Mouse (Mus musculus) CD4-positive, CD25-positive, alpha-beta regulatory T cell, adult 2 months (primary cell): ENCODE data around the gene Rnd2.
A peak's percentile ranks its signal among the peaks of the same experiment; 100 is the strongest.
"Not testable (repeated sequence)": the region's sequence is repeated elsewhere in the genome, so short reads cannot be mapped to it uniquely, and the experiment has no call there.

Experiments
- DNase-seq: peaks from one replicate; pipeline ENCODE4 v3.0.0-alpha.2; 2012; ENCODE audit warnings: low read depth, low spot score

Gene Rnd2

DNA sequence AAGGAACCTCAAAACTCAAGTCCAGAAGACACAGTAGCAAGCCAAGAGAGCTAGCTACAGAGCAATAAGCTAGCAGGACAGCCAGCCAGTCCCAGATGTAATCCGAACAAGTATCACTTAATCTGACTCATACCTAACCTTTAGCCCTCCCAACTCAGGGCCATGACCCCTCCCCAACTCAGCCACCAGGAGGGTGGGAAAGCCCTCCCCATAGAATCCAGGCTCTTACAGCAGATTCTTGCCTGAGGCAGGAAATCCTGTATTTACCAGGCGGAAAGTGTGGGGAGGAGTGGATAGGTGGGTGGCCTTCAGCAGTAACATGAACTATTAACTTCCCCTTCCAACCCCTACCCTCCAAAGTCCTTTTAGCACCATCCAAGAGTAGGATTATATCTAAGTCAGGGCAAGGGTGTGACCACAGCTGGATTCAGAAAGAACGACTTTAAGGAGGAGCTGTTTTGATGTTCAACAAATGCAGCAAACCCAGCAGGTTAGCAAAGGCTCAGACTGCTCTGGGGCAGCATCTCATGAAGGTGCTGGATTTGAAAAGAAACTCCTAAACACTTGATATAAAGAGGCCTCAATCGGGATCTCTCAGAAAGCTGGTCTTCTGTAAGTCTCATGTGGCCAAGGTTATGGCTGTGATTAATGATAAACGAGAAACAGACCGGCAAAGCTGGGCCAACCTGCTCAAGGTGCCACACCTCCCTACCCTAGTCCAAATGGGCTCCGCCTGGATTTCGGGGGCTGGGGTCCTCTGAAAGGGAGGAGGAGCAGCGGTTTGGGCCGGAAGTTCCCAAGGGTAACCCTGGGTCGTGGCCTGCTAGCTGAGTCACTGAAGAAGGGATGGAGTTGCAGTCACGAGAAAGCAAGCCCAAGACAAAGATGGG is at the start of gene Rnd2:
Gene Rnd2 (plus strand): TSS at position 789 of the 890 bp plus-strand sequence.
- DNase-seq, result peak; percentile 20

DNA sequence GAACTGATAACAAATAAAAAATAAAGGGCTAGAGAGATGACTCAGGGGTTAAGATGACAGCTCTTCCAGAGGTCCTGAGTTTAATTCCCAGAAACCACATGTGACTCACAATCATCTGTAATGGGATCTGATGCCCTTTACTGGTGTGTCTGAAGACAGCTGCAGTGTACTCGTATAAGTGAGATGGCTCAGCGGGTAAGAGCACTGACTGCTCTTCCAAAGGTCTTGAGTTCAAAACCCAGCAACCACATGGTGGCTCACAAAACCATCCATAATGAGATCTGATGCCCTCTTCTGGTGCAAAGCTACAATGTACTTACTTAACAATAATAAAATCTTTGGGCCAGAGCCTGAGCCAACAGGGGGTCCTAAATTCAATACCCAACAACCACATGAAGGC is 49.5 kb upstream of the Rnd2 start:
- DNase-seq, result peak; percentile 30

DNA sequence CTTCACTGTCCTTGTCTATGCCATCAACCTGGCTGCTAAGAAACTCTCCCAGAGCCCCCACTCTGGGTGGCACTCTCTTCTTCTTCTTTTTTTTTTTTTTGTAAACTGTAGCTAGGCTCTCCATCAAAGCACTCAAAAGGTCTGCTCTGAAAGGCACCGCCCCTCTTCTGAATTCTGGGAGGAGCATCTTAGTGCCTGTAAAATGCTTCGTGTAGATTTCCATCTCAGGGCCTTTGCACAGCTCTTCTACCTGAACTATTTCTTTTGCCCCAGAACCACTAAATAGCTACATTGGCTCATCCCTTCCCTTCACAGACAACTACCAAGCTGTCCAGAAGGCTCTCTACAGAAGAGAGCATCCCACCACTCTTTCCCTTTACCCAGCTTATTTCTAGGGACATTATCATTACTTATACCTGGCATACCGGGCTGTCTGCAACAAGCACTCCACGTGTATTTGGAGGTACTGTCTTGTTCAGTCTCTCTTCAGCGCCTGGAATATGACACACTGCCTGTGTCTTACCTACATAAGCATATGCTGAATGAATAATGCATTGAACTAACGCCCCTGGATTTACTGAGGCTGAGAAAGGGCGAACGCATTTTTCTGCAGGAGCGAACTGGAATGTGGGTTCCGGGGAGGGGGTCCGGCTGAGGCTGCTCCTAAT is 48.2 kb upstream of the Rnd2 start:
- peak; percentile 45 for DNase-seq

DNA sequence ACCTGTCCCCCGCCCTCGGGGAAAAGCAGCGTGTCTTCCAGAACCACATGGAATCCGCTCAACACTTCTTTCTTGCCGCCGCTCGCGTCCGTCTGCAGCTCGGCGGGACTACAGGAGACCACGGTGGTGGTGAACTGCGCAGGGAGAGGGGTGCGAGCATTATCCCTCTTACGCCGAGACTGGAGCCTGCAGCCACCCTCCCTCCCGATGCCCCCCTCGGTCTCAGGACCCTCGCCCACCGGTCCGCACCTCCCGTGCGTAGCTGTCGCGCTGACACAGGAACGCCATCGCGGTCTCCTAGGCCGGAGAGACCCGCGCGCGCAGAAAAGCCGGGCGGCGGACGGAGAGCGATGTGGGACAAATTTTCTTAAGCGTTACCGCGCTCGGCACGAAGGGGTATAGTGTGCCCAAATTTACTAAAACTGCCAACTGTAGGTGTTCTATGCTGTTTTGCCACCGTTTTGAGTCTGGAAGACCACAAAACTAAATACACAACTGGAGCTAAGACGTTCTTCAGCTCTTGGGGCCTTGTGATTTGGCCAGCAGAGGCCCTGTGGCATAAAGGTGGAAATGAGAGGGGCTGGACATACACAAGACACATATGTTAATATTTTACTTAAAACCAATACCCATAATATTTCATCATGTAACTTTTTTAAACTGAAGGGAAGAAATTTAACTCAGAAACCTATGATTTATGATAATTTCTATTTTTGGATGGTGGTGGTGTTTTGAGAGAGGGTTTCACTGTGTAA is 47.5 kb upstream of the Rnd2 start, which contains the start of gene Aarsd1:
Gene Aarsd1 (minus strand): TSS at position 515 of the 755 bp plus-strand sequence.
- peak; percentile 90 for DNase-seq

DNA sequence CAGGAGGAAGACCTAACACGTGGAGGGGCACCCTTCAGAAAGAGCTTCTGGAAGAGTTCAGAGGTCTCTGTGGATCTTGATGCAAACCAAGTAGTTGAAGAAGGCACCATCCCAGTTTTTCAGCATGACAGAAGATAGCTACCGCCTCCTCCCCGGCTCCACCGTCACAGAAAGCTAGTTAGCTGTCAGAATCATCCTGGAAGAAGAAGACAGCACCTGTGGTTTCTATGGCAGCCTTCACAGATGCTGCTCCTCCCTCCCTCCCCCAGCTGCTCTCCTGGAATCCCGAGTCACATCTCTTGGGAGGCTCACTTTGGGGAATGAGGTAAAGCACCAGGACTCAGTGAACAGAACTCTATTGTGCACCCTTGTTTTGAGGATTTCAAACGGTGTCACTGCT is 45.8 kb upstream of the Rnd2 start:
- DNase-seq, result no peak

DNA sequence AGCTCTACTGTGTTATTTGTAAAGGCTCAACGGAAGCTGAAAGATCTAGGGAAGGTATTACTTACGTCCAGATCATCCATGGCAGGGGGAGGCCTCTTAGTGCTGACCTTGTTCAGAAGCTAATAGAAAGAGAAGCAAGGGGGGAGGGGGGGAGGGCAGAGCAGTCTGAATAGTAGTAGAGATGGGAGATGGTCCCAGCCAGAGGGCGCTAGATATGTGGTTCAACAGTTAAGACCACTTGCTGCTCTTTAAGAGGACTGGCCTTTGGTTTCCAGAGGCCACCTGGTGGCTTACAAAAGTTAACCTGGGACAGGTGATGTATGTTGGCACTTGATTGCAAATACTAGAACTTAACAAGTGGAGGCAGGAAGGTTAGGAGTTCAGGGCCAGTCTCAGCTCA is 45.2 kb upstream of the Rnd2 start:
- DNase-seq, result no peak

DNA sequence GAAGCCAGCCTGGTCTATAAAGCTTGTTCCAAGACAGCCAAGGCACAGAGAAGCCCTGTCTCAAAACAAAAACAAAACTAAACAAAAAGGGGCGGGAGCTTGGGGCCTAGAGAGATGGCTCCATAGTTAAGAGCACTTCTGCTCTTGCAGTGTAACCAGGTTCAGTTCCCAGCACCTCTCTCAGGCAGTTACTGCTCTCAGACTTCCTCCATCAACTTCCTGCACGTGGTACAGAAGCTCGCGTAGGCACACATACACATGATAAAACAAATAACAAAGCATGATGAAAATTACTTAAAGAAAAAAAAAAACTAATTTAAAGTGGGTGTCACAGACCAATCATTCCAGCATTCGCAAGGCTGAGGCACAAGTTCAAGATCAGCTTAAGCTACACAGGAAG is 44.7 kb upstream of the Rnd2 start:
- no peak for DNase-seq

DNA sequence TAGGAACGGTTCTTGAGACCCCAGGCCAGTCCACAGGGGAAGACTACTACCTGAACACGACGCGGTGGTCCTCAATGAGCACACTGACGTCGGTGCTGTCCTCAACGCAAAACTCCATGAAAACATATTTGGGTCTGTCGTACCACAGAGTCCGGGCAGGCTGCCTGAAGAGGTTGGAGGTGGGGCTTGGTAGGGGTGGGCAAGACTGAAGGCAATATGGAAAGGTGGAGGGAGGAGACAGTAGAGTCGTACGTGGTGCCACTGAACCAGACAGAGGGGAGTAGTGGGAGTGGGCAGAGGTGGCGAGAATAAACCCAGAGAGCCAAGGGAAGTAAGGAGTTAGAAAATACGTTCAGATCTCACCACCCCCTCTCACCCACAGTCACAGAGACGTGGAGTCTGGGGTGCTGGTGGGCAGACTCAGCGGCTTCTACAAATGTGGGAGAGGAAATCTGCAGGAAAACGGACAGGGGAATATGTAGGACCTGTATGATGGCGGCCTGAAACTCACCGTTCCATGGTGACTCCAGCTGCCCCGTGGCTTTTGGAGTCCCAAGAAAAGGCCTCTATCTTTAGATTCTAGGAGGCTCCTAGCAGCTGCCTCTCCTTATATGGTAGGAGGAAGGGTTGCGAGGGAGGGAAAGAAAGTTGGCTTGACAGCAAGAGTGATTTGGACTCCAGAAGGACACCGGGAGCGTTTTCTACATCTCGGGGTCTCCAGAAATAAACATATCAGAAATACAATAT is 40.5 kb upstream of the Rnd2 start, which contains the start of gene Gm27029:
Gene Gm27029 (minus strand): TSS at position 692 of the 747 bp plus-strand sequence.
- DNase-seq, result peak; percentile 21

DNA sequence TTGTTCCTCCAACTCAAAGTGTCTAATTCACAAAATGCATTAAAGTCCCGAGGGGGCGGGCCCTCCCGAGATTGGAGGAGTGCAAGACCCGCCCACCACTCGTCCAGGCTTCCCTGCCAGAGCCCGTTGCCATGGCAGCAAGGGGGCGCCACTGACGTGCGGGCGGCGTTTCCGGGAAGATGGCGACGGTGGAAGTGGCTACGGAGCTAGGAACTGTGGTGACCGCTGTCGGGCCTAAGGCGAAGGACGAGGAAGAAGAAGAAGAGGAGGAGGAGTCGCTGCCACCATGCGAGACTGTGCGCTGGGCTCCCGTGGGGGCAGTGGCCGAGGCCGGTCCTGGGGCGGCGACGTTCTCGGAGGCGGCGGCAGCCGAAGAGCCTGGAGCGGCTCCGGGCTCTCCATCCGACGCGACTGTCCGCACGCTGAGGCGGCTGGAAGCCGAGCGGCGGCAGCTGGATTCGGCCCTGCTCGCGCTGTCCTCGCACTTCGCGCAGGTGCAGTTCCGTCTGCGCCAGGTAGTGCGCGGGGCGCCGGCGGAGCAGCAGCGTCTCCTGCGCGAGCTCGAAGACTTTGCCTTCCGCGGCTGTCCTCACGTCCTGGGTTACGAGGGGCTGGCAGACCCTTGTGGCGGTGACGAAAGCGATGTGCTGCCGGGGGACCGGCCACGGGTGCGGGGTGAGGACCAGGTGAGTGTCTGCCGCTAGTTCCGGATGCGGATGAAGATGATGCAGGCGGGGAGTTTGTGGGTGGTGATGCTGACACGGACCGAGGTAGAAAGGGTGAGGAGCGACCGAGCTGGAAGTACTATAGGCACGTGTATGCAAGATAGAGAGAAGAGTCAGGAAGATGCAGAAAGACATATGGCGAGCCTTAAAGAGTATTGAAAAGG is 39.6 kb upstream of the Rnd2 start, which contains the start of the genes Rundc1 and Ptges3l:
Gene Rundc1 (plus strand): TSS at position 161 of the 889 bp plus-strand sequence.
Gene Ptges3l (minus strand): TSS at position 409 of the 889 bp plus-strand sequence.
- peak; percentile 98 for DNase-seq

DNA sequence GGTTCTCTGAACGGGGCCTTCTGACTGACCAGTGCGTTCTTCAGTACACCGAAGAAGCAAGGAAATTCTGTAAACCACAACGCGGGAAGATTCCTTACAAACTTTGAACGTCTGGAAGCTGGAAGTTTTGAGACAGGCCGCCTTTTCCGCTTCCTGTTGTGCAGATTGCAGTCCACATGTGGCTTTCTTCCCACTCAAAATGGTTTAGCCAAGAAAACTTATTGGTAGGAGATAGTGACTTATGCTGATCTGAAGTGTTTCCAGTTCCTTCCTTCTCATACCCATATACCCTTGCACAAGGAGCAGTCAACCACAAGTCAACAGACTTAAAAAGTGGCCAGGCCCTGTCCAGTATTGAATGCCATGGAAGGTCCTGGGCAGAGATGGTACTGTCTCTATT is 38.6 kb upstream of the Rnd2 start:
- no peak for DNase-seq

DNA sequence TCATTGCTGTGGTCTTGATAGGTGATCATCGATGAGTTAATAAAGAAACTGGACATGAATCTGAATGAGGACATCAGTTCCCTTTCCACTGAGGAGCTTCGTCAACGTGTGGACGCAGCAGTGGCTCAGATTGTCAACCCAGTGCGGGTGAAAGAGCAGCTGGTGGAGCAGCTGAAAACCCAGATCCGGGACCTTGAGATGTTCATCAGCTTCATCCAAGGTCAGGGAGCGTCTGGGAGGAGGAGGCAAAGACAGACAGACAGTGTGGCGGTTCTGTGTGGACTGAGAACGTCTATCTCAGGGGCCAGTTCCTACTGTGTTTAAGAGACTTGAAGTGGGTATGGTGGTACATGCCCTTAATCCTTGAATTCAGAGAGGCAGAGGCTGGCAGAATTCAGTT is 33.5 kb upstream of the Rnd2 start:
- no peak for DNase-seq

DNA sequence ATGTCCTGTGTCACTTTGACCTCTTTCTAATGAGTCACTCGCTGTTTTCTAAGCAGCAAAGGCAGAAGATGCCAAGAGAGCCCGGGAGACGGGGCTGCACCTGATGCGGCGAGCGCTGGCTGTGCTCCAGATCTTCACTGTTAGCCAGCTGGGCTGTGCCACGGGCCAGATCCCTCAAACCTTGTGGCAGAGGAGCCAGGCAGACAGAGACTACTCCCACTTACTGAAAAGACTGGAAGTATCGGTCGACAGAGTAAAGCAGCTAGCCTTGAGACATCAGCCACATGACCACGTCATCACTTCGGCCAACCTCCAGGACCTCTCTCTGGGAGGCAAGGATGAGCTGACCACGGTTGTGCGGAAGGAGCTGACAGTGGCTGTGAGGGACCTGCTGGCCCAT is 31.4 kb upstream of the Rnd2 start:
- no peak for DNase-seq

DNA sequence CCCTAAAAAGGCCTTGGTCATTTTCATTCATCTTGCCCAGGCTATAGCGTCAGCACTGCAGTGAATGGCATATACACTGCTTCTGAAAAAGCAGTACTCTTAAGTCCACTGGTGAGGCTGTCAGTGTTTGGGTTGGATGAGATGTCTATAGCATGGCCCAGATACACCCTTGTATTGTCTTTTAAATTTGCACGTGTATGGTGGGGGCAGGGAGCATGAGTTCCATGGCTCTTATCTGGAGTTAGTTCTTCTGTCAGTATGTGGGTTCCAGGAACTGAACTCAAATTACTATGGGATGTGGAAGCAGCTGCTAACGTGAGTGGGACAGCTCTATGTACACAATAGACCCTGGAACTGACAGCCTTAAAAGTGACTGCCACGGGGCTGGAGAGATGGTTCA is 29.0 kb upstream of the Rnd2 start:
- no peak for DNase-seq

DNA sequence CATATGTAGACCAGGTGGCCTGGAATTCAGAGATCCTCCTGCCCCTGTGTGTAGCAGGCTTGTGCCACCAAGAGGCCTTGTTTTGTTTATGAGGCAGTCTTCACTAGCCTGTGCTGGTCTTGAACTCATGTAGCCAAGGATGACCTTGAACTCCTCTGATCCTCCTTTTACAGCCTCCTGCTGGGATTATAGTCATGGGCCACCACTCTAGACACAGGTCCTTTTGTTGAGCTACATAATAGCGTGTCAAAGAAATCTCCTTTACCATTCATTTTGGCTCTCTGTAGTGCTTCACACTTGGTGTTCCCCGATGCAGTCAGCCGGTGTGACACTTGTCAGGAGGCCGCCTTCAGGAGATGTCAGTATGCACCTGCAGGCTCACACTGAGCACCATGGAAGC is 27.9 kb upstream of the Rnd2 start:
- no peak for DNase-seq

DNA sequence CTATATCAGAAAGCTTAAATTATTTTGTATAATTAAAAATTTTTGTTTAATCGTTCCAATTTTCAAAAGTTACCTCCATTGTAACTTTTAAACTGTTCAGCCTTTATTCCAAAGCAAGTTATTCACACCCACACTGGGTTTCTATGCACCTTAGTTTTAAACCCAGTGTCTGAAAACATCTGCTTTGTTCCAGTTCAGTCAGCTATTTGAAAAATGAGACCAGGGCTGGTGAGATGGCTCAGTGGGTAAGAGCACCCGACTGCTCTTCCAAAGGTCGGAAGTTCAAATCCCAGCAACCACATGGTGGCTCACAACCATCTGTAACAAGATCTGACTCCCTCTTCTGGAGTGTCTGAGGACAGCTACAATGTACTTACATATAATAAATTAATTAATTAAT is 26.8 kb upstream of the Rnd2 start:
- DNase-seq, result not testable (repeated sequence)

DNA sequence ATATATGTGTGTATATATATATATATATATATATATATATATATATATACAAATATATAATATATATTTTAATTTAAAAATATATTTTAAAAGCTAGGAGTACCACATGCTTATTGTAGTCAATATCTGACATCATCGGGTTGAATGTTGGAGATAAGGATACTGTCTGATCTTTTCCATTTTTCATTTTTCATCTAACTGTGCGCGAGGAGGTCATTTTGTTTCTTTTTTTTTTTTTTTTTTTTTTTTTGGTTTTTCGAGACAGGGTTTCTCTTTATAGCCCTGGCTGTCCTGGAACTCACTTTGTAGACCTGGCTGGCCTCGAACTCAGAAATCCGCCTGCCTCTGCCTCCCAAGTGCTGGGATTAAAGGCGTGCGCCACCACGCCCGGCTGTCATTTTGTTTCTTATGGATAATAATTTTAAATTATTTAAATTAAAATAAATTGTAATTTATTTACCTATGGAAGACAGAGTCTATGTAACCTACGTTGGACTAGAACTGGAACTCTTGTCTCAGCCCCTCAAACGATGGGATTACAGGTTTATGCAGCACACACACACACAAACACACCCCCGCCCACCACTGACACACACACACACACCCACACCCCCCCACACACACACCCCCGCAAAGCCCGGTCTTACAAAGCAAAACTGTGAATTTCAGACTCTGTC is 23.2 kb upstream of the Rnd2 start:
- not testable (repeated sequence) for DNase-seq

DNA sequence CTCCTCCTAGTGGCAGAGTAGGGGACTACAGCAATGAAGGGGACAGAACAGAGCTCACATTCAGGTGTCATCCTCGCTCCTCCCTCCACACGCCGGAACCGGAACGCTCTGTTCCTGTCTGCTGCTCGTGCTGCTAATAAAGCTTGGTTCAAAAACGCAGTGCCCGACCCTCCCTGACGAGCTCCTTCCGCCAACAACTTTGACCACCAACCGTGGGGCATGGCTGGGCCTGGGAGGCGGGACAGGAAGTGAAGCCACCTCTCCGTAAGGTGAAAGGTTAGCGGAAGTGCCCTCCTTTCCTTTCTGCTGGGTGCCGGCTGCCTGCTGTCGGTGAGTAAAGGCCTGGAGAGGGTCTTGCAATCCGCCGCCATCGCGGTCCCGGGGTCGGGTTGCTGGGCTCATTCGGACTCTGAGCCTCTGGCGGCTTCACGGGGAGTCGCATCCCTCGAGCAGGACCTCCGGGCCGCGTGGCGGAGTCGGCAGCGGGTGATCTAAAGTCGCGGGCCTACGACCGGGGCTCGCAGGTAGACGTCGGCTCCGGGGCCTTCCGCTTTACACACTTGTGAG is 22.6 kb upstream of the Rnd2 start, which contains the start of gene Rpl27:
Gene Rpl27 (plus strand): TSS at position 172 of the 567 bp plus-strand sequence.
- DNase-seq, result peak; percentile 99

DNA sequence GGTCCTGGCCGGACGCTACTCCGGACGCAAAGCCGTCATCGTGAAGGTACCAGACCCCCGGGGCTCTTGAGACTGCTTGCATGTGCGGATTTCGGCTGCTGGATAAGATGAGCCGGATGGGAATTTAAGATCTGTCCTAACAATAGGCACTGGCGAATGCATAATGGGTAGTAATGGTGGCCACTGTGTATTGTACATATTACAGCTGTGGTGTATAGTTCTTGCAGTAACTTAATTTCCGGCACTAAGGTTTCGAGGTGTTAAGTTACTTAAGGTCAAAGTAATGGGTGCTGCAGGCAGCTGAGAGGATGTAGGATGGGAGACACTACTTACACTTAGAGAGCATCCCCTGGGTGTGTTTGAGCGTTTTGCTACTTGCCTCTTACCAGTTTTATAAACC is 22.0 kb upstream of the Rnd2 start:
- DNase-seq, result no peak

DNA sequence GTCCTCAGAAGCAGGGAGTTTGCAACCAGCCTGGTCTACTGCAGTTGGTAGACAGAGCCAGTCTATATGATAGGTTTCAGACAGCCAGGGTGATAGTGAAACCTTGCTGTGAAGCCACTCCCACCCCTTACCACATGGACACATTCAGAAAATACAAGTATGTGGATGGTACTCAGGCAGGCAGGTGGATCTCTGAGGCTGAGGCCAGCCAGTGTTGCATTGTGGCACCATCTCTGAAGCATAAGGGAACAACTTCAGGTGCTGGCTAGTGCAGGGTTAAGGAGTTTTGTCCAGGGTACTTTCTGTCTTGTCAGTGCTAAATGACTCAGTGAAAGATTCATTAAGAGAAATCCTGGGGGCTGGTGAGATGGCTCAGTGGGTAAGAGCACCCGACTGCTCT is 18.5 kb upstream of the Rnd2 start:
- DNase-seq, result peak; percentile 22
